Mouse (Mus musculus) layer of hippocampus, postnatal 25 days (tissue): Measurements from ENCODE around the gene Mex3d. TPM values are rescaled to one million over a fixed set of nuclear protein-coding genes. Genes with fewer than 3 reads are reported as not detected.

Experiments used
- DNase-seq, 2 experiments: peaks; one replicate each; pipeline ENCODE4 v3.0.0; 2022; ENCODE audit warnings: mixed read lengths in 2 of 2, low spot score in 1 of 2; ENCODE audit errors: extremely low spot score in 1 of 2
- total RNA-seq, 2 experiments: library from RNA; stranded (reverse); gene quantifications; 2 replicates each; pipeline ENCODE4 v1.2.3; 2021

Mex3d gene
- 10 to 100 TPM; 18.9 to 19.3 TPM for total RNA-seq

DNA sequence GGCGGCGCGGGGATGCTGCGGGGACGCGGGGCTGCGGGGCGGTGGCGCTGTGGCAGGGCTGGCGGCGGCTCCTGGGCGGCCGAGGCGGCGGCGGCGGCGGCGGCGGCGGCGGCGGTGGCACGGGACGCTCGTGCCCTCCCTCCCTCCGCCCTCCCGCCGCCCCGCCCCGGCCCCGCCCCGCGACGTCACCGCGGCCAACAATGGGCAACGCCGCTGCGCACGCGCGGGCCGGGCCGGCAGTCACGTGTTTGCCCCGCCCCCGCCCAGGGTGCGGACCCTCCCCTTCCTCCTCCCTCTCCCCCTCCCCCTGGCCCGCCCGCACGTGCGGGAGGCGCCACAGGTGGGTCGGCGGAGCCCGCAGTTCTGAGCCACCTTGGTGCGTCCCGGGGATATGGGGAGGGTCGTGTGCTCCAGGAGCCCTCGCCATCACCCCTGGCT, at the start of gene Mex3d:
Gene Mex3d (minus strand): TSS at position 138 of the 438 bp plus-strand sequence.
- peak; percentile 75 to 85 for DNase-seq

DNA sequence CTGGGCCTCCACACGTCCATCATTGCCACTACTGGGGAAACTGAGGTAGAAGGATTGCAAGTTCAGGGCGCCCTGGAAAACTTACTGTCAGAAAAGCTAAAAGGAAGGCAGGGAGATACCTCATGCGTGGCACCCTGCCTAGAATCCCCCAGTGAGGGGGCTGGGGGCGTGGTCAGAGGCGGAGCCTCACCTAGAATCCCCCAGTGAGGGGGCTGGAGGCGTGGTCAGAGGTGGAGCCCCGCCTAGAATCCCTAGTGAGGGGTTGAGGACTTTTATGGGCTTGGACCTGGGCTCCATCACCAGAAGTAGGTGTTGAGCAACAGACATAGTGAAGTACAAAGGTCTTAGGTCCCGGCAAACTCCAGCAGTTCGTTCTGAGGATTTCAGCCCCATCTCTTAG, 48.8 kb upstream of the Mex3d start:
- no peak for DNase-seq

DNA sequence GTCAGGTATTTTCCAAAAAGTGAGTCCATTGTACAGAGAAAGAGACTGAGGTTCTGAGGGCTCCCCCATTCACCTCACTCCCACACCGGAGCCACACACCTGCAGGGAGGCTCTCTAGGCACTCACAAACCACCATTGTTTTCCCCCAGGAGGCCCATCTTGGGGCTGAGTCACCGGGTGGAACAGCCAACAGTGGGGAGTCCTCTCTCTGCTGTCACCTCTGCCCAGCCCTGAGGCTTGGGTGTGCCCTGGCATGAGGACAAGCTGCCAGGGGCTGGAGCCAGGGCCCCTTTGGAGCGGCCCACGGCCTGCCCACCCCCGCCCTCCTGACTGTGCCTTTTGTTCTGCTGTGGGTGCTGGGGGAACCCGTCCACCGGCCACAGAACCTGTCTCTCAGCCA, 48.3 kb upstream of the Mex3d start:
- DNase-seq, result no peak

DNA sequence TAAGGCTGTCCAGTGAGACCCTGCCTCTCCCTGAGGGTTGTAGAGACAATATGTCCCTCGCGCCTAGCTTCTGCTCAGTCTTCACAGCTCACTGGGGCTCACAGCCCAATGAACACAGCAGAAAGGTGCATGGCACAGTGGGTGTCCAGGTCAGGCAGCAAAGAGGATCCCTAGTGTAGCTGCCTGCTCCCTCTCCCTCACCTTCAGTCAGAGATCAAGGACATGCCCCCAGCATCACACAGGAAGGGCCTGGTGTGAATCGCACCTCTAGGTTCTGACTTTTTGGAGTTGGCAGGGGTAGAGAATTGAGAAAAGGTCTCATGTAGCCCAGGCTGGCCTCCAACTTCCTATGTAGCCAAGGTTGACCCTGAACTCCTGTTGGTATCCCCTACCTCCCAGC, 47.4 kb upstream of the Mex3d start:
- DNase-seq, result no peak

DNA sequence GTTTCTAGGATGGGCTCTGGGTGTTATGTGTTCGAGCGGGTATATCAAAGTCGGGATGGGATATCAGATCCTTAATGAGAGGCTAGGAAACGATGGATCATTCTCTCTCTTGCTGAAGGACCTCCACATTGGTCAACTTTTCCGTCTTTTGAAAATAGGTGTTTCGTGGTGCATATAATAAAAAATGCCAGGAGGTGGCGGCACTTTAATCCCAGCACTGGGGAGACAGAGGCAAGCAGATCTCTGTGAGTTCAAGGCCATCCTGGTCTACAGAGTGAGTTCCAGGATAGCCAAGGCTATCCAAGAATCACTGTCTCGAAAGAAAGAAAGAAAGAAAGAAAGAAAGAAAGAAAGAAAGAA, 46.8 kb upstream of the Mex3d start:
- no peak for DNase-seq

DNA sequence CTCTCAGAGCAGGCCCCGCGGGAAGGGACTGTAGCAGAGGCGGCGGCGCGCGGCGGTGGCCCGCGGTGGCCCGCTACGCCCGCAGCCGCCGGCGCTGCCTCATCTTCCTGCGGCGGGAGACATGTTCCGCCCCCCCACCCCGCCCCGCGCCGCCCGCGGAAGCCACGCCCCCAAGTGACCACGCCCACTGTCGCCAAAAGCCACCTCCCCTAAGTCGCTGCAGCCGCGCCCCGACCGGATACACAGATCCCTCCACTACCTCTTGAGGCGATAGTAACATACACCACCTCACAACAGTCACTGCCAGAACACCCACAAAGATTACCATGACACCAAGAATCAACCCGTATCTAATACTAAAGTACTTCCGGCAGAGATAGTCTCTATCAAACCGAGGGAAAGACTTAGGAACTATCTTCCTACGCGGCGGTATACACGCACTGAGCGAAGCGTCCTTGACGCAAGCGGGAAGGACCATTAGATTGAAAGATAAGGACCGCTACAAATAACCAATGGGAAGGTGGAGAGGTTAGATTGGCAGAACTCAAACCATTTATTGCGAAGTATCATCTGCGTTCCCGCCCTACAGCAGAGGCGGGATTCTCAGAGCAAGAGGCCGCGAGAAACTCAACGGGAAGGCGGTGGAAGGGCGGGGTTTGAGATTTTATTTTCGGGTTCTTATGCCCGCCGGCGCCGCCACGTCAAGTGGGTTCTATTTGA, 46.2 kb upstream of the Mex3d start, which contains the start of gene Tcf3:
Gene Tcf3 (minus strand): TSS at position 135 of the 720 bp plus-strand sequence.
- peak; percentile 90 to 91 for DNase-seq

DNA sequence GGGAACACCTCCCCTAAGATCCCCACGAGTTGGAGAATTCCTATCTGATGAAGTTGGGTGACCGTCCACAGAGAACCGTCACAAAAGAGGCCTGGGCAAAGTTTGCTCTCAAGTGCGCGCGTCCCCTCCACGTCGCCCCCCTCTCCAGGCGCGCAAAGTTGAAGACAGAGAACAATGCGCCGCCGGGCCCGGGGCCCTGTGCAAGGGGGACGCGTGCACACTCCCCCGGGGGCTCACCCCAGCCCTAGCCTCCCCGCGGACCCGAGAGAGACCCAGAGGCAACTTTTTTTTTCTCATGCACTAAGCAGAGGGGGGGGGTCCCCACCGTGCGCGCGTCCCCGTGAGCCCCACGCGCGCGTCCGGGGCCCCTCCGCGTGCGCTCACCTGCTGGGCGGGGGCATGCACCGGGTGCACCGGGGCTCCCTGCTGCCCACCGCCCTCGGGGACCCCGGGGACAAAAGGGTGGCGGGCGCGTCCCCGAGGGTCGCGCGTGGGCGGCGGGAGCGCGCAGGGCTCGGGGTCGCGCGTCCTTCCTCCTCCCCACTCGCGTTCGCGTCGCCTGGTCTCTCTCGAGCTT, 45.6 kb upstream of the Mex3d start:
- no peak for DNase-seq

DNA sequence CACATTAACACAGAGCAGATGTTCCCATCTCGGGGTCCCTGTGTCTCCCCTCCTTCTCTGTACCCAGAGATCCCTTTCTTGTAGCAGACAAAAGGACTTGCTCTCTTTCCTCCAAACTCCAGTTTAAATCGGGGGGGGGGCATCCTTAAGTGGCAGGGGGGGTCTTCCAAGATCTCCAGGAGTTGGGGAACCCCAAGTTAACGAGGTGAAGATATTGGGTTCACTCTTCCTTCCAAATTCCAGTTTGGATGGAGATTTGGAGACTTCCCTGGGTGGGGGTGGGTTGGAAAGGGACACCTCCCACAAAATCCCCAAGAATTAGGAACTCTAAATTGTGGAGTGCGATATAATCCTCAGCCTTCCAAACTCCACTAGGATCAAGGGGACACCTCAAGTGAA, 44.9 kb upstream of the Mex3d start:
- no peak for DNase-seq

DNA sequence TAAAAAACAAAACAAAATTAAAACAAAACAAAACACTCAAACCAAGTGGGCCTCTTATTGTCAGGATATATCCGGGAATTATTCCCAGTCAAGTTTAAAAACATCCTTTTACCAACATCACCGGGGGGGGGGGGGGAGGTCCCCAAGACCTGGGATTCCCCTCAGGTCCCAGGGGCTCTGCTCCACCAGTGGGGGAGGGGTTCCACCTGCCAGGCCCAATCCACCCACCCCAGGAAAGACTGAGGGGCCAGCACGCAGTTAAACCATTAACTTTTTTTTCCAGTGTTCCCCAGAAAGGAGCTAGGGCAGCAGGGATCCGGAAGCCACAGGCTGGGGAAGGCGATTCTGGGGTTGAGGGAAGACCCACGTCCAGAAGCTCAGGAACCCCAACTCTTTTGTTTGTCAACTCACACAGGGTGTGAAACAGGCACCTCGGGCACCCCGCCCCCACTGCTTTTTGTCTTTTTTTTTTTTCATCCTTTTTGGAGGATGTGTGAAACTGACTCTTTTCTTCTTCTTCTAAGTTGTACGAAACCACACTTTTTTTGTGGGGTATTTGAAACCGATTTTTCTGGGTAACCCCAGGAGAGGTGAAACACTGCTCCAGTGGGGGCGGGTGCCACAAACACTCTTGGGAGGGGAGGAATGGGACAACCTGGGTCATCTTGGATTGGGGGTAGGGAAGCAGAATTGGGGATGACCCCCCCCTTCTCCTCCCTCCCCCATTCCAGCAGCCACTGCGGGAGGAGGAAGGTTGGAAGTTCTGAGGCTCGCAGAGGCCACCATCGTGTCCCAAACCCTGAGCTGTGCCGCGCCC, 44.3 kb upstream of the Mex3d start:
- no peak for DNase-seq

DNA sequence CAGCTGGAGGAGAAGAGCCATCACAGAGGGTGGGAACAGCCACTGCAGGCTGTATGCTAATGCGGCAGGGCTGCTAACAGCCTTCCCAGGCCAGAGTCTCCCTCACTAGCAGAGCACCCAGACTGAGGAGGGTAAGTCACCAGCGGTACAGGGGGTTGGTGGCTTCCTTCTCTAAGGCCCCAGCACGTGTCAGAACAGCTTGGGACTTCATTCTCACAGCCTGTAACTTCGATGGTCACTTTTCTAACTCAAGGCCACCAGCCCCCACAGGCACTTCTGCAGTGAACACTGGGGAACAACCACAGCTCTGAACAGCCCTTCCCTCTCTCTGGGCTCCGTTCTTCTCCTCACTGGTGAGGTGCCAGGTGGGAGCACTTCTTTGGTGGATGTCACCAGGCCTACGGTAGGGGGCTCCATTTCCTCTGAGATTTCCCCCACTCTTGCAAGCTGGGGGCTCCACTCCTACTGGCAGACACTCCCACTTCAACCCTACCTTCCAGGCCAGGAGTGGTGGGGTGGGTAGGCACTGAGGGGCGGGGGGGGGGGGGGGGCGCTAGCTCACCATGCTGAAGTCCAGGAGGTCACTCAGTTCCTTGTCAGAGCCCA, 43.0 kb upstream of the Mex3d start:
- DNase-seq, result no peak

DNA sequence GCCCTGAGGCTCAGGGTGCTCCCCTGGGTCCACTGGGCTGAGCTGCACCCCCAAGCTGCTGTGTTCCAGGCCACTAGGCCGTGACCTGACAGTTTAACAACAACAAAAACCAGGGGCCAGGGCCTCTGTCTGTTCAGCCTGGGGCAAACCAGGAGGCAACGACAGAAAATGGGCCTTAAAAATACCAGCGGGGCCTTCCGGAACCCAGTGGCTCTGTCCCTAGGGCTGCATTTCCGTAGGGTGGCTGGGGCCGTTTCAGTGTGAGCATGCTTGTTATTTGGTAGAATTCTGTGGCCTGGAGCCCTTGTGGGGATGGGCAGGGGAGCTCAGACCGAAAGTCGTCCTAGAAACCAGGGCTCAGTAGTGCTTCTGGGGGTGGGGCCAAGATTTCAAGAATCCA, 42.3 kb upstream of the Mex3d start:
- no peak for DNase-seq

DNA sequence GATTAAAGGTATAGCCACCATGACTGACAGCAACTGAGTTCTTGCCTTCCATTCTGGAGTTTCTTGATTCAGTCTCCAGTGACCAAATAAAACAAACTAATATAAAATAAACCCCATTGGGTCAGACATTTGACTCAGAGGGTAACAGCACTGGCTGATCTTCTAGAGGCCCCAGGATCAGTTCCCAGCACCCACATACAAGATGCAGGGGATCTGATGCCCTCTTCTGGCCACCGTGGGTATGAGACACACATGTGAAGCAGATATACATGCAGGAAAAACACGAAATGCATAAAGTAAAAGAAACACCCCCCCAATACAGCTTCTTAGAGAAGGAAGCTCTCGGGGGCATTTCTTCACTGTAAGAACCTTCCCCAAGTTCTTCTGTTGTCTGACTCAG, 37.6 kb upstream of the Mex3d start:
- DNase-seq, result no peak

DNA sequence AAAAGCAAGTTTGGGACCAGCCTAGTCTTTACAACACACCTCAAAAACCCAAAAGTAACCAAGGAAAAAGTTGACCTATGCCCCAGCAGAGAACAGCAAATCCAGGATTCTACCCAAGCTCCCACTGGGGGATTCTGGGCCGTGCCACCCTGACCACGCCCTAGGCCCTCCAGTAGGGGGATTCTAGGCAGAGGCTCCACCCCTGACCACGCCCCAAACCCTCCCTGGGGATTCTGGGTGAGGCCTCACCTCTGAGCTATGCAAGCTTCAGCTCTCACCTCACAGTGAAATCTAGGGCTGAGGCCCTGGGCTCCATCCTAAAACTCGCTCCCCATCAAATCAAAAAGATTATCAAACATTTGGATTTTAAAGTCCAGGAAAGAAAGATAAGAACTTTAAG, 36.1 kb upstream of the Mex3d start:
- no peak for DNase-seq

DNA sequence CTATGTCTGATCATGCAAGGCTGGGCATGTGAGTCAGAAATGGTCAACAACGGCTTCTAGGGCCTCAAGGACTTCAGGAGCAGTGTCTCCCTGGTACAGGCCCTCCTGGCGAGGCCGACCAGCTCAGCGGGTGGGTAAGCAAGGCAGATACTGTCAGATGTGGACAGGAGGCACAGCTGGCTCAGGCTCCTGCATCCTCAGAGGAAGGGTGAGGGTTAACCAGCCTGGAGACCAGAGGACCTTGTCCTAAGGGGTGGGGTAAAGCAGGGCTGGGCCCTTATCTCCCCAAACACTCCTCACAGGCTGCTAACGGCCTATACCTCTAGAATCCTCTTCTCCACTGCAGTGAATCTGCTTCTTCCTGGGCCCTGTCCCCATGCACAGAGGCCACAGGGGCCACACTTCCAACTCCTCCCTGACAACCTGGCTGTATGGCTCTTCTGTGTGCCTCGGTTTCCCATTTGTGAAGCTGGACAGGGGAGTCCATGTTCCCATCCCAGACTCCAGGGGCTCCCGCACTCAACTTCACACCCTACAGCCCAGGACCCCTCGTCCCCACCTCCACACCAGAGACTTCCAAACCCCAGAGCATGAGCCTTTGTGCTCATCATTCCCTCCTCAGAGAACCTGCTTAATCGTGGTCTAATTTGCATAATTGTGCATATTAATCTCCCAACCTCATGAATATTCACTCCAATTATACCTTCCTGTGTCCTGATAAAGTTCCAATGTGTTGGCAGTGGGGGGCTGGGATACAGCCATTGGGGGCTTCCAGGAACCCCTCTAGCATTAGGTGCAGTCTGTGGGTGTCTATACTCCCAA, 34.4 kb upstream of the Mex3d start:
- no peak for DNase-seq

DNA sequence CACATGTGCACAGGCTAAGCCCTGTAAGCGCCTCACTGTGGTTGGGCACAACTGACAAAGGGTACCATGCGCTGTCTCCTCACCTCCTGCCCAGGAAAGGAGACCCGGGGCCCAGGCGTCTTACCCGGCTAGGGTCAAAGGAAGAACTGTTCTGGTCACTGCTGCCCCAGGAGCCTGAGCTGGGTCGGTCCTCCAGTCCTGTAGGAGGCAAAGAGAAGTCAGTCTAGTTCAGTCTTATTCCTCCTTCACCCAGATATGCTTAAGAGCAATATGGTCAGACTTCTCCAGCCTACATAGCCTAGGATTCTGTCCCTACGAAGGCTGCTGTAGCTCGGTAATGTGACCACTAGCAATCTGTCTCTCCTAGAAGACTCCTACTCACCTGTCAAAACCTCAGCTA, 33.7 kb upstream of the Mex3d start:
- no peak for DNase-seq

DNA sequence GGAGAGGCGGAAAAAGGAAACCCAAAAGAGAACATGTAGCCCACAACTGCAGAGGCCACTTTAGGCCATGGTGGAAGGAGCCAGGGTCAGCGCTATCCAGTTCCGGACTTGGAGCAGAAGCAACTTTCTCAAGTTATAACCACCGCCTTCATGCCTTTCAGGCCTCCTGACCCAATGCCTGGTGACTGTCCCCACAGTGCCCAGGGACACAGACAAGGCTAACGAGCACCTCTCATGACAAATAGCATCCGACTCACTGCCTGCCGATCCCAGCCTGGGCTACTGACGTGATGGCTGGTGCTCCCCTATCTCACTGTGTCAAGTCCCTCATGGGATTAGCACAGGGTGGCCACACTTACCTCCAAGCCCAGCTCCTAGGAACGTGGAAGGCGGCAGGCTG, 33.3 kb upstream of the Mex3d start:
- no peak for DNase-seq

DNA sequence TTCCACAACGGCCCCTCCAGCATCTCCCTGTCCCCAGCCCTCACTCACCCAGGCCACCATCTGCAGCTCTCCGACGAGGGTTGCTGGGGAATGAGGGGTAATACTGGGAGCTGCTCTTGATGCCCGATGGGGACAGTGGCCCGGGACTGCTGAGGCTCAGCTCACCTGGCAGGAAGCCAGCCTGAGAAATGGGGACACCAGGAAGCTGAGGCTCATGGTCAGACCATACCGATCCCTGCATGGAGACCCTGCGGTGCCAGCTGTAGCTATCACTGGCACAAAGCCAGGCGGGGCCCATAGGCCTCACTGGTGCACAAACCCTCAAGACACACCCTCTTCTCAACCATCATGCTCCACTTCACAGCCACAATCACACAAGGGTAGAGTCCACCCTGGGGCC, 32.0 kb upstream of the Mex3d start:
- no peak for DNase-seq

DNA sequence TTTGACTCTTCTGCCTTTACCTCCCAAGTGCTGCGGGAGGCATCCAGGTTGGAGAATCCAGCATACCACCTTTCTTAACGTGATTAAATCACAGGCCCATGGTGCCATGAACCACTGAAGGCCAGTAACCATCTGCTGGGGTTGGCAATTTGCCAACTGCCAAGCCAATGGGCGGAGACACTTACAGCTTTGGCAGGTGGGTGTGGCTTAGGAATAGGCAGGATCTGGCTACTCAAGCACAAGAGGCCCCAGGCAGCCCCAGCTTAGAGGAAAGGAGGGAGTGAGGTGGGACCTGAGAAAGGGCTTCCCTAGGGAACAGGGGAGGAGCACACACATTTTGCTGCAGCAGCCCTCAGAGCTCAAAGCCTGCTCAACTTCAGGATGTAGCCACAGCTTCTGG, 30.9 kb upstream of the Mex3d start:
- no peak for DNase-seq

DNA sequence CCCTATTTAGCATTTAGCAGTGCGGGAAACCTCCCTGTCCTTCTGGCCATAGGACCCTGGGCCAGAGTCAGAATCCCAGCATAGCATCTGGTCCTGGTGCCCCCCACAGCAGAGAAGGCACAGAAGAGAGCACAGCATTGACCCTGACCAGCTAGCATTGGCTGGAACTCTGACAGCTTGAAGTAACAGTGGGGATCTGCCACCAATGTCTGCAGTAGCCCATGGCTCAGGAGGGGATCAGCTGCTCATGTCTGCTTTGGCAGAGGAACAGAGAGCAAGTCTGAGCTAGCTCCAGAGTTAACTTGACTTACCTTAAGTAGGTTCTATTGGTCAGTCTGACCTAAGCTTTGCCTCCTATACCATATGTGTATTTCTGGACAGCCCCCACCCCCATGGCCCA, 30.4 kb upstream of the Mex3d start:
- DNase-seq, result no peak

DNA sequence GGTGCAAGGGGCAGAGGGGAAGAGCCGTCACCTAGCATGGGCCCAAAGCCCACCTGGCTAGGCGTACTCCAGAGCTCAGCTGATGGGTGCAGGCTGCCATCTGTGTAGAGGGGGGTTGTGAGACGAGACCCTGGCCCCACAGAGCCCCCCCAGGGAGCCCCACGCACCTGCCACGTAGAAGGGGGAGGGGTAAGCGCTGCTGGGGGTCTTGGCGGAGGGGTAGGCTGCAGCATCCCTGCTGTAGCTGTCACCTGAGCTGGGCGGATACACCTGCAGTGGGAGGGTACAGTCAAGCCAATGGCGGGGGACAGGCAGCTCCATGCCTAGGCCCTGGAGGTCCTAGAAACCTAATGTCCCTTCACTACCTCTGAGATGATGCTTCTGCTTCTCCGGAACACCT, 29.9 kb upstream of the Mex3d start:
- DNase-seq, result no peak
